Comparison of ENCODE assay signal across 8 mouse cellular contexts in genomic region chr16:31932255-31932654, GRCm38 (mm10). TPM values are rescaled to one million over a fixed set of nuclear protein-coding genes. Genes with fewer than 3 reads are reported as not detected.
DNase-seq lines count a peak whose midpoint lies in the region; ATAC-seq and TF ChIP-seq lines count a peak whose summit lies in the region.

No protein-coding gene starts in this region.

- TF ChIP-seq CTCF in hindbrain, postnatal 0 days (IDR thresholded peaks at IDR 0.05; ENCODE audit: low read depth): no peak

- H3K27me3 ChIP-seq in limb, embryonic 12.5 days: peaks cover 60% of the 10 kb centered on the region
- peaks cover 79% of the 10 kb centered on the region for H3K27me3 ChIP-seq in limb, embryonic 10.5 days (ENCODE audit: low read depth, poor library complexity, severe bottlenecking)
- no peaks in the 10 kb centered on the region for H3K27me3 ChIP-seq in hindbrain, postnatal 0 days (ENCODE audit: insufficient read depth, low read length)
- peaks cover 17% of the 10 kb centered on the region for H3K27me3 ChIP-seq in stomach, embryonic 14.5 days (ENCODE audit: control insufficient read depth, insufficient read depth, low read length)

- H3K4me3 ChIP-seq in limb, embryonic 12.5 days (replicated peaks): no peak overlapping the region
- H3K4me3 ChIP-seq in limb, embryonic 10.5 days: no peak overlapping the region
- no peak overlapping the region for H3K4me3 ChIP-seq in hindbrain, postnatal 0 days (ENCODE audit: low read length)
- no peak overlapping the region for H3K4me3 ChIP-seq in stomach, embryonic 14.5 days (ENCODE audit: low read depth, low read length)

- H3K4me1 ChIP-seq in limb, embryonic 12.5 days (replicated peaks): peaks cover 20% of the 10 kb centered on the region
- H3K4me1 ChIP-seq in limb, embryonic 10.5 days: peaks cover 28% of the 10 kb centered on the region
- peaks cover 22% of the 10 kb centered on the region for H3K4me1 ChIP-seq in hindbrain, postnatal 0 days (ENCODE audit: insufficient read depth, low read length)
- peaks cover 11% of the 10 kb centered on the region for H3K4me1 ChIP-seq in stomach, embryonic 14.5 days (ENCODE audit: control insufficient read depth, insufficient read depth, low read length)

- H3K27ac ChIP-seq in limb, embryonic 12.5 days: no peak overlapping the region
- H3K27ac ChIP-seq in limb, embryonic 10.5 days: no peak overlapping the region
- H3K27ac ChIP-seq in hindbrain, postnatal 0 days: peak overlapping the region; percentile 96
- no peak overlapping the region for H3K27ac ChIP-seq in stomach, embryonic 14.5 days (ENCODE audit: low read length)

- H3K9me3 ChIP-seq in limb, embryonic 12.5 days: no peaks in the 10 kb centered on the region; the same call in 1 of the 2 replicates
- H3K9me3 ChIP-seq in limb, embryonic 10.5 days (replicated peaks): no peaks in the 10 kb centered on the region
- no peaks in the 10 kb centered on the region for H3K9me3 ChIP-seq in hindbrain, postnatal 0 days (ENCODE audit: low read length)
- H3K9me3 ChIP-seq in stomach, embryonic 14.5 days (ENCODE audit: control insufficient read depth, low read depth, low read length): no peaks in the 10 kb centered on the region

- H3K9ac ChIP-seq in limb, embryonic 12.5 days (replicated peaks): no peak overlapping the region
- H3K9ac ChIP-seq in hindbrain, postnatal 0 days (replicated peaks; ENCODE audit: low read length): no peak overlapping the region
- no peak overlapping the region; the same call in 1 of the 2 replicates for H3K9ac ChIP-seq in stomach, embryonic 14.5 days (replicated peaks; ENCODE audit: low read depth, low read length)

- H3K36me3 ChIP-seq in limb, embryonic 12.5 days: no peaks in the 10 kb centered on the region
- H3K36me3 ChIP-seq in limb, embryonic 10.5 days: no peaks in the 10 kb centered on the region
- no peaks in the 10 kb centered on the region for H3K36me3 ChIP-seq in hindbrain, postnatal 0 days (ENCODE audit: insufficient read depth, low read length)
- H3K36me3 ChIP-seq in stomach, embryonic 14.5 days (ENCODE audit: control insufficient read depth, insufficient read depth, low read length): no peaks in the 10 kb centered on the region

- 62% methylated on average over 5 of the region's 5 CpGs for WGBS in limb, embryonic 12.5 days
- 72% methylated on average over 5 of the region's 5 CpGs for WGBS in limb, embryonic 10.5 days
- 30% methylated on average over 5 of the region's 5 CpGs for WGBS in hindbrain, postnatal 0 days
- 65% methylated on average over 5 of the region's 5 CpGs for WGBS in stomach, embryonic 14.5 days

- DNase-seq in cerebellum, adult 18-20 months: peak; percentile 22 to 31
- no peak for DNase-seq in cerebellum, postnatal 14 days
- DNase-seq in limb, embryonic 10.5 days (ENCODE audit: low spot score): no peak
- peak; percentile 39 for DNase-seq in hindbrain, postnatal 0 days (ENCODE audit: low spot score)
- DNase-seq in thymus, postnatal 4 days: no peak

- peak overlapping the region; percentile 93; the same call in 1 of the 2 replicates for H3K4me2 ChIP-seq in limb, embryonic 12.5 days
- H3K4me2 ChIP-seq in hindbrain, postnatal 0 days (ENCODE audit: low read depth, low read length): no peak overlapping the region
- peak overlapping the region; percentile 91; the same call in 1 of the 2 replicates for H3K4me2 ChIP-seq in stomach, embryonic 14.5 days (replicated peaks; ENCODE audit: low read depth, low read length)

- no peak for ATAC-seq in limb, embryonic 12.5 days (ENCODE audit: insufficient number of reproducible peaks, insufficient read depth, low FRiP score, low TSS enrichment, low read depth)
- ATAC-seq in hindbrain, postnatal 0 days: no peak
- no peak for ATAC-seq in stomach, embryonic 14.5 days (ENCODE audit: insufficient number of reproducible peaks, insufficient read depth, low FRiP score, low read depth)
- ATAC-seq in megakaryocyte, adult 5-6 weeks (ENCODE audit: poor library complexity, severe bottlenecking): no peak

RNA-seq across cellular contexts. Expression of gene Pigz, which starts 1.4 kb away (rescaled TPM):
- polyA plus RNA-seq in limb, embryonic 12.5 days (2016; fragmentation: Nextera tagmentation; extraction: Ambion mirVana): 0.91 and 1.2 TPM in 2 replicates
- 1.0 and 1.2 TPM in 2 replicates for polyA plus RNA-seq in limb, embryonic 10.5 days (2016; fragmentation: Nextera tagmentation; extraction: Ambion mirVana)
- 6.1 and 16.9 TPM in 2 replicates for total RNA-seq in hindbrain, postnatal 0 days (2014; rRNA removed)
- 5.2 and 5.5 TPM in 2 replicates for polyA plus RNA-seq in hindbrain, postnatal 0 days (2015; fragmentation: Nextera tagmentation; extraction: Ambion mirVana)
- 0.63 and 0.68 TPM in 2 replicates for polyA plus RNA-seq in stomach, embryonic 14.5 days (2014; fragmentation: Nextera tagmentation; extraction: Ambion mirVana)
- total RNA-seq in megakaryocyte, adult 5-6 weeks (2015): not detected in 2 replicates
- total RNA-seq in megakaryocyte, adult 5-6 weeks (2017): 0.41 TPM in 1 of 2 replicates, not detected in the other

RNA-seq across cellular contexts. Expression of gene 0610012G03Rik, which starts 16.0 kb away (rescaled TPM):
- polyA plus RNA-seq in limb, embryonic 12.5 days (2016; fragmentation: Nextera tagmentation; extraction: Ambion mirVana): 77.5 and 83.7 TPM in 2 replicates
- polyA plus RNA-seq in limb, embryonic 10.5 days (2016; fragmentation: Nextera tagmentation; extraction: Ambion mirVana): 84.2 and 87.2 TPM in 2 replicates
- 111 and 117 TPM in 2 replicates for total RNA-seq in hindbrain, postnatal 0 days (2014; rRNA removed)
- 142 and 144 TPM in 2 replicates for polyA plus RNA-seq in hindbrain, postnatal 0 days (2015; fragmentation: Nextera tagmentation; extraction: Ambion mirVana)
- 91.4 and 97.6 TPM in 2 replicates for polyA plus RNA-seq in stomach, embryonic 14.5 days (2014; fragmentation: Nextera tagmentation; extraction: Ambion mirVana)
- 23.1 and 23.8 TPM in 2 replicates for total RNA-seq in megakaryocyte, adult 5-6 weeks (2015)
- total RNA-seq in megakaryocyte, adult 5-6 weeks (2017): 8.7 and 11.1 TPM in 2 replicates

RNA-seq across cellular contexts. Expression of gene Ncbp2, which starts 16.1 kb away (rescaled TPM):
- polyA plus RNA-seq in limb, embryonic 12.5 days (2016; fragmentation: Nextera tagmentation; extraction: Ambion mirVana): 148 and 149 TPM in 2 replicates
- 143 and 147 TPM in 2 replicates for polyA plus RNA-seq in limb, embryonic 10.5 days (2016; fragmentation: Nextera tagmentation; extraction: Ambion mirVana)
- total RNA-seq in hindbrain, postnatal 0 days (2014; rRNA removed): 18.0 and 19.9 TPM in 2 replicates
- polyA plus RNA-seq in hindbrain, postnatal 0 days (2015; fragmentation: Nextera tagmentation; extraction: Ambion mirVana): 63.7 and 64.9 TPM in 2 replicates
- 115 and 116 TPM in 2 replicates for polyA plus RNA-seq in stomach, embryonic 14.5 days (2014; fragmentation: Nextera tagmentation; extraction: Ambion mirVana)
- total RNA-seq in megakaryocyte, adult 5-6 weeks (2015): 18.1 and 20.2 TPM in 2 replicates
- 20.0 and 30.1 TPM in 2 replicates for total RNA-seq in megakaryocyte, adult 5-6 weeks (2017)

RNA-seq across cellular contexts. Expression of gene Meltf, which starts 53.6 kb away (rescaled TPM):
- 0.50 and 0.70 TPM in 2 replicates for polyA plus RNA-seq in limb, embryonic 12.5 days (2016; fragmentation: Nextera tagmentation; extraction: Ambion mirVana)
- polyA plus RNA-seq in limb, embryonic 10.5 days (2016; fragmentation: Nextera tagmentation; extraction: Ambion mirVana): 0.06 and 0.18 TPM in 2 replicates
- total RNA-seq in hindbrain, postnatal 0 days (2014; rRNA removed): 0.14 and 0.16 TPM in 2 replicates
- 0.18 and 0.41 TPM in 2 replicates for polyA plus RNA-seq in hindbrain, postnatal 0 days (2015; fragmentation: Nextera tagmentation; extraction: Ambion mirVana)
- polyA plus RNA-seq in stomach, embryonic 14.5 days (2014; fragmentation: Nextera tagmentation; extraction: Ambion mirVana): 0.06 TPM in 1 of 2 replicates, not detected in the other
- total RNA-seq in megakaryocyte, adult 5-6 weeks (2015): not detected in 2 replicates
- total RNA-seq in megakaryocyte, adult 5-6 weeks (2017): not detected in 2 replicates

Comparison
In these comparisons a context has a peak if more than half of its experiments do, and no peak if none do; other contexts are left out.
1. DNase-seq: peak in cerebellum, adult 18-20 months (2 of 2) and hindbrain, postnatal 0 days (single experiment); none in cerebellum, postnatal 14 days (0 of 2), limb, embryonic 10.5 days (single experiment) and thymus, postnatal 4 days (single experiment).